Mouse (Mus musculus): Measurements from ENCODE around the gene Sox6. TPM values are rescaled to one million over a fixed set of nuclear protein-coding genes. Genes with fewer than 3 reads are reported as not detected.

The Sox6 gene
- polyA plus RNA-seq (2014; fragmentation: Illumina TruSeq; extraction: RNeasy Lipid Tissue Mini Kit (QIAGEN cat#74804); ENCODE audit: insufficient read depth, low read depth, low replicate concordance) = 1.1 TPM

GRCm38 (mm10) chr7:116038511-116038910 lies at the start of gene Sox6:
Gene Sox6, minus strand, starts transcription at chr7:116038796.

GRCm38 (mm10) chr7:116084366-116084765 lies 45.8 kb upstream of the Sox6 start, which contains the start of gene Gm4353:
Gene Gm4353, minus strand, starts transcription at chr7:116084635.

DNA sequence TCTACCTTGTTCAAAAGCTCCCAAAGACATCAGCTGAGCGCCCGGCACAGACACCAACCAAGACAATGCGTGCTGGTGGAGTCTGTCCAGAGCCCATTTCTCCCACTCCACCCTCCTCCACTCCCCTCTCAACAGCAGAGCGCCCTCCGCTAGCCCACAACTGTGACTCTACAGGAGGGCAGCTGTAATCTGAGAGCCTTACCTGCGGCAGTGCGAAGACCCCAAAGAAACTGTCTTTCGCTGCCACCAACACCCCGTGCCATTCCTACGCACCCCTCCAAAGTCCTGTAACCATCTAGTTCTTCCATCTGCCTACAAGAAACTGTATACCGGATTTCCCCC lies 571 bp upstream of the Sox6 start, which contains the start of gene 1110004F10Rik:
Gene 1110004F10Rik, plus strand, starts transcription at position 202 of the 342 bp plus-strand sequence.

Other genes starting within 250 kb of the Sox6 start
- 75.6 TPM for gene 1110004F10Rik, start 601 bp upstream of the Sox6 start, polyA plus RNA-seq (2014; fragmentation: Illumina TruSeq; extraction: RNeasy Lipid Tissue Mini Kit (QIAGEN cat#74804); ENCODE audit: insufficient read depth, low read depth, low replicate concordance)
- 0.21 TPM for gene Gm4353, start 45.8 kb upstream of the Sox6 start, polyA plus RNA-seq (2014; fragmentation: Illumina TruSeq; extraction: RNeasy Lipid Tissue Mini Kit (QIAGEN cat#74804); ENCODE audit: insufficient read depth, low read depth, low replicate concordance)

Measured in lung, adult 10 weeks (tissue).